Mouse (Mus musculus): ENCODE measurements around the gene Gkn1.

The Gkn1 gene

DNA sequence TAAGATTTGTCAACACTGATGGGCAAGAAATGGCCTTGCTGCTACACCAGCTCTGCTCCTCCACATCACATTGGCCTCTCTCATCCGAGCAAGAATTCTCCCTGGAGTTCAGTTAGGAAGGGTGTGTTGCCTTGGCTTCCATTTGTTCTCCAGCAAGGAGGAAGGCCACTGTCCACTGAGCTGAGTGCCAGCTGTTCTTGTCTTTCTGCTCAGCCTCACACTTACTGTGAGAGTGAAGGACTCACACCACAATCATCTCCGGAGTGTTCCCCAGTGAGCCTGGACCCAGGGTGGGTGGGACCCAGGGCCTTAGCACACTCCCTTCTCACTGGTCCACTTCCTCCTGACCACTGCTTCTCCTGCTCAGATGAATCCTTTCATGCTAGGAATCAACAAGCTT lies 23.8 kb downstream of the Gkn1 start:
- DNase-seq (ENCODE audit: low spot score in 2 of 2): no peak

DNA sequence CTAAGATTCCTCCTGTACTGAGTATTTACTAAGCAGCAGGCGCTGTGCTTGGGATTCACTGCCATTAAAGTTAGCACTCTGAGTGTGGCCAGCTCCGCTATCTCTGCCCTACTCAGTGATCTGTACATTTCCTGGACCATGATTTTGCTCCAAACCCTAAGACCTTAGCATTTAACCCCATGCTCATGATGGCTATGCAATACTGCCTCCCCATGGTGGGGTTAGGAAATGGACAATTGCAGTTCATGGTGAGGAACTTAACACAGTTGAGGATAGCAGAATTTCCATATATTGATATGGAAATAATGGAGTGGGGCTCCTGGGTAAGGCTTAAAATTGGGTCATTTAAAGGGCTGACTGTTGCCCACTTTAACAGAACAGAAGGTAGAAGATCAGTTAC lies 27.4 kb downstream of the Gkn1 start:
- peak in 1 of 2 experiments; percentile 43 for DNase-seq (ENCODE audit: low spot score in 2 of 2)

DNA sequence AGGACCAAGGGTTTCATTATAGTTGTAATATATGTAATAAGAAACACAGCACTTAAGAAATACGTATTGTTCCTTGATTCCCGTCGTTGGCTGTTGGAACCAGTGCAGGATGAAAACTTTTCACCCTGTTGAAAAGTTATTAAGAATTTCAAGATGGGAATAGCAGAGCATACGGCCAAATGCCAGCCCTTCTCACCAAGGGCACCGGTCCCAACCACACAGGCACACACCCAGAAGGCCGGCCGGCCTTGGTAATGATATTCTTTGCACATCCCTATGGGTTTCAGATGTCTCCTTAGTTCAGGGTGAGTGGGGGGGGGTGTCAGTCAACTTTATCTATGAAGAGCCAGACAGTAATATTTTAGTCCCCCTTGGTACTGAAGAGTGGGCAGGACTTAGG lies 32.1 kb downstream of the Gkn1 start:
- no peak for DNase-seq (ENCODE audit: low spot score in 2 of 2)

GRCm38 (mm10) chr6:87316966-87317365 lies 33.8 kb downstream of the Gkn1 start:
- no peak for DNase-seq (ENCODE audit: low spot score in 2 of 2)

GRCm38 (mm10) chr6:87312761-87313160 lies 38.0 kb downstream of the Gkn1 start:
- DNase-seq (ENCODE audit: low spot score in 2 of 2): no peak

GRCm38 (mm10) chr6:87304486-87304885 lies 46.3 kb downstream of the Gkn1 start:
- DNase-seq (ENCODE audit: low spot score in 2 of 2): no peak

DNA sequence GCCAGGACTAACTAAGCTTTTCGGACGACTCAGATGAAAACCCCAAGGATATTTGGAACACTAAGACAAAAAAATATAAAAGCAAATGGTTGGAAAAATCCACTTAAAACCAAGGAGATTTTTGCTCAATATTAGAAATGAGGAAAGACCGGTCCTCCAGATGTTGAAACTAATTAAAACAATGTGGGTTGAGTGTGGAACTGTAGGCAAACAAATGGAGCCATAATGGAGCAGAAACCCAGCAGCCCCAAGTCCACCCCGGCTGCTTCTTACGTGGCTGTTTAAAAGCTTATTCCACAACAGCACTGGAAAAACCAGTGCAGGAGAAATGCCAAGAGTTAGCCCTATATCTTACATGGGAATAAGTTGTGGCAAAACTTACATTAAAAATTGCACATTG lies 48.0 kb downstream of the Gkn1 start:
- DNase-seq (ENCODE audit: low spot score in 2 of 2): no peak

GRCm38 (mm10) chr6:87301991-87302390 lies 48.8 kb downstream of the Gkn1 start:
- no peak for DNase-seq (ENCODE audit: low spot score in 2 of 2)

Data from spleen, postnatal 4 days (tissue).